Mouse (Mus musculus): ENCODE measurements around the gene Socs2. TPM values are rescaled to one million over a fixed set of nuclear protein-coding genes. Genes with fewer than 3 reads are reported as not detected.
A peak's percentile ranks its signal among the peaks of the same experiment; 100 is the strongest.

Gene Socs2
- polyA plus RNA-seq, 1 experiment from 2014 or later = 124 TPM

DNA sequence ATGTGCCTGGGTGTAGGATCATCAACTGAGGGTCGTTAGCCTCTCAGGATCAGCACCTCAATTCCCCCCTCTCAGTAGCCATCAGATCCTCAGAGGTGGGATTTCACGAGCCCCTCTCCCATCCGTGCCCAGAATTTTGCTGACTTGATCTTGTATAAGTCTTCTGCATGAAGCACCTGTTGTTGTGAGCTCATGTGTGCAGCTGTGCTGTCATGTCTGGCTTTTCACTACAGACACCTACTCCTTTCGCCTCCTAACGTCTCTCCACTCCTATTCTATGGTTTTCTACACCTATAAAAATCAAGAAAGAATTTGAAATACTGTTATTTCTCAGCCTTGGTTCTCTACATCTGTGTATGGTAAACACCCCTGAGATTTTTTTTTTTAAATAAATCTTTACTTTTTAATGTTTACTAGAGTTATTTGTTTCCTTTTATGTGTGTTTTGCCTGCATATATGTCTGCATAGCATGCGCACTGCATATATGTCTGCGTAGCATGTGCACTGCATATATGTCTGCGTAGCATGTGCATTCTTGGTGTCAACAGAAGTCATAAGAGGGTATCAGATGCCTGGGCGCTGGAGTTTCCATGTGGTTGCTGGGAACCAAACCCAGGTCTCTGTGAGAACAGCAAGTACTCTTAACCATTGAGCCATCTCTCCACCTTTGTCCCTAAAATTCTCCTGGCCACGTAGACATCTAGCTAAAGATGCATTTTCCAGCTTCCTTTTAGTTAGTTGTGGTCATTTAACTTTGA is 74.0 kb downstream of the Socs2 start:
- Histone ChIP-seq H3K9me3 (replicated peaks; ENCODE audit: low read length) (no peaks in the 10 kb centered on the region), H3K4me1 (replicated peaks; ENCODE audit: insufficient read depth, low read length) (no peaks in the 10 kb centered on the region), H3K27me3 (ENCODE audit: insufficient read depth, low read length) (no peaks in the 10 kb centered on the region), H3K36me3 (ENCODE audit: insufficient read depth, low read length) (no peaks in the 10 kb centered on the region), H3K4me3 (replicated peaks; ENCODE audit: low read depth, low read length) (no peak overlapping the region), H3K27ac (no peak overlapping the region), H3K9ac (ENCODE audit: low read depth, low read length) (no peak overlapping the region), H3K4me2 (ENCODE audit: low read length) (no peak overlapping the region)
- DNase-seq (ENCODE audit: low spot score) = no peak
- no peak for ATAC-seq (replicated peaks; ENCODE audit: low FRiP score, low read depth)
- no peak for TF ChIP-seq CTCF (IDR thresholded peaks at IDR 0.05; ENCODE audit: low read depth)
- 80% methylated on average over 10 of the region's 10 CpGs for WGBS

DNA sequence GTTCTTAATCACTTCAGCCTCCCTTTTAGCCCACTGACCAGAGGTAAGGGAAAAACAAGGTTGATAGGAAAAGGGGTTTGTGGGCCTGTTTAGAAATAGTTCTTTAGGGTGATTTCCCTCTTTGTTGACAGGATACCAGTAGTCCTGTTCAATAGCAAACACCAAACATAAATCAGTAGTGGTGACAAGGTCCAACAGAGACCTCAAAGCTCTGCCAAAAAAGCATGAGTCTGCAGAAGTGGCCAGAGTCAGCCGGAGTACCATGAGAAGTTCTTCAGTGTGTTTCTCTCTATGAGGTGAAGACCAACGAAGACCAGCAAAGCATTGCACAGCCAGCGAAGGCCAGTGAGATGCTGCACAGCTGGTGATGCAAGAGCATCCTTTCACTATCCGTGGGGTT is 76.3 kb downstream of the Socs2 start:
- Histone ChIP-seq H3K4me3 (replicated peaks; ENCODE audit: low read depth, low read length) (no peak overlapping the region), H3K9ac (ENCODE audit: low read depth, low read length) (no peak overlapping the region), H3K27me3 (ENCODE audit: insufficient read depth, low read length) (no peaks in the 10 kb centered on the region), H3K9me3 (replicated peaks; ENCODE audit: low read length) (no peaks in the 10 kb centered on the region), H3K4me2 (ENCODE audit: low read length) (no peak overlapping the region), H3K36me3 (ENCODE audit: insufficient read depth, low read length) (no peaks in the 10 kb centered on the region), H3K27ac (no peak overlapping the region), H3K4me1 (replicated peaks; ENCODE audit: insufficient read depth, low read length) (peaks cover 4% of the 10 kb centered on the region; the same call in 1 of the 2 replicates)
- 91% methylated on average over 4 of the region's 4 CpGs for WGBS
- ATAC-seq (replicated peaks; ENCODE audit: low FRiP score, low read depth) (no peak), DNase-seq (ENCODE audit: low spot score) (no peak)
- TF ChIP-seq CTCF (IDR thresholded peaks at IDR 0.05; ENCODE audit: low read depth) = no peak

DNA sequence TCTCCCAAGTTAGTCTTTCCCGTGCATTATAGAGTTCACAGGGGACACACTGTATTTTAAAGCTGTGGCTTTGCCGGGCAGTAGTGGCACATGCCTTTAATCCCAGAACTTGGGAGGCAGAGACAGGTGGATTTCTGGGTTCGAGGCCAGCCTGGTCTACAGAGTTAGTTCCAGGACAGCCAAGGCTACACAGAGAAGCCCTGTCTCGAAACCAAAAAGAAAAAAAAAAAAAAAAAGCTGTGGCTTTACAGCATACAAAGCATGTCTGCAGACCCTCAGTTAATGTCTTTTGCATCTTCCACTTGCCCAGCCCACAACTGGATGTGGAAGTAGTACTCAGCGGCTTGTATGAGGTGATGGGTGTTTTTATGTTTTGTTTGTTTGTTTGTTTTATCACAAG is 79.4 kb downstream of the Socs2 start:
- WGBS = 71% methylated on average over 5 of the region's 5 CpGs
- H3K9ac ChIP-seq (ENCODE audit: low read depth, low read length) = no peak overlapping the region
- no peaks in the 10 kb centered on the region for H3K36me3 ChIP-seq (ENCODE audit: insufficient read depth, low read length)
- H3K4me2 ChIP-seq (ENCODE audit: low read length) = no peak overlapping the region
- no peaks in the 10 kb centered on the region for H3K9me3 ChIP-seq (replicated peaks; ENCODE audit: low read length)
- H3K27ac ChIP-seq = no peak overlapping the region
- H3K27me3 ChIP-seq (ENCODE audit: insufficient read depth, low read length) = no peaks in the 10 kb centered on the region; the same call in 1 of the 2 replicates
- DNase-seq (ENCODE audit: low spot score) (no peak), ATAC-seq (replicated peaks; ENCODE audit: low FRiP score, low read depth) (no peak)
- no peak for TF ChIP-seq CTCF (IDR thresholded peaks at IDR 0.05; ENCODE audit: low read depth)
- H3K4me1 ChIP-seq (replicated peaks; ENCODE audit: insufficient read depth, low read length) = peaks cover 4% of the 10 kb centered on the region; the same call in 1 of the 2 replicates
- no peak overlapping the region for H3K4me3 ChIP-seq (replicated peaks; ENCODE audit: low read depth, low read length)

DNA sequence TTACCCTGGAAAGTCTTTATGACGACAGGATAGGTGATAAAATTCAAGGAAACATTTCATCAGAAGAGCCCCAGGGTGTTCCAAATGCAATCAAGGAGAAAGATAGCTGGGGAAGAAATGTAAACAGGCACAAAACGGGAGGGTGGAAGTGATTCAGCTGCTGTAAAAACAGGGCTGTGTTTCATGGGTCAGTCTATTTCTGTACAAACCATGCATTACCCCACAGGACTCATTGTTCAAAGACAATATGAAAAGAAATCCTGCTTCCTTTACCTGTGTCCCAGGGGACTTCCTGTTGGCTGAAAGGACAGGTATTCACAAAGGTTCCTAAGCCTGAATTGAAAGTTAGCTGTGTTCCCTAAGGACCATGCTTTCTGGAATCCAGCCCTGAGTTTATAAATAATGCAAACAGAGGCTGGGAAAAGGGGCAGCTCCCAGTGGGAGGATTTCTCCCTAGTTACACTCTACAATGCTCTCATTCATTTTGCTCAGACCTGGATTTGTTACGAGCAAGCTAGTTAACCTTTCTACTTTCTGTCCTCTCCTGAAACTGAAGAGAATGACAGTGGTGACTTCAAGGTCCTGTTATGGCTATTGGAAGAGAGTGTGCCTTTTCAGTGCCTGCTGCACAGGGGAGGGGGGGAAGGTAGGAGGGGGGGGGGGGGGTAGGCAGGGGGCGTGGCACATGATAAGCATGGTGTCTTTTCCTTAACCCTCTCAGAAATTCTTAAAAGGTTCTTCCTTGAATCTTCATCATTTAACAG is 80.0 kb downstream of the Socs2 start:
- ATAC-seq (replicated peaks; ENCODE audit: low FRiP score, low read depth) = no peak
- H3K9ac ChIP-seq (ENCODE audit: low read depth, low read length) = no peak overlapping the region
- H3K27me3 ChIP-seq (ENCODE audit: insufficient read depth, low read length) = no peaks in the 10 kb centered on the region; the same call in 1 of the 2 replicates
- WGBS = 17% methylated on average over 4 of the region's 4 CpGs
- 0 out of 2 replicates have a peak overlapping the region, but pooled peaks have one; percentile 1 for H3K27ac ChIP-seq
- H3K4me1 ChIP-seq (replicated peaks; ENCODE audit: insufficient read depth, low read length) = peaks cover 4% of the 10 kb centered on the region; the same call in 1 of the 2 replicates
- H3K9me3 ChIP-seq (replicated peaks; ENCODE audit: low read length) = no peaks in the 10 kb centered on the region
- no peaks in the 10 kb centered on the region for H3K36me3 ChIP-seq (ENCODE audit: insufficient read depth, low read length)
- peak; percentile 51 for DNase-seq (ENCODE audit: low spot score)
- H3K4me3 ChIP-seq (replicated peaks; ENCODE audit: low read depth, low read length) = no peak overlapping the region
- no peak for TF ChIP-seq CTCF (IDR thresholded peaks at IDR 0.05; ENCODE audit: low read depth)
- no peak overlapping the region for H3K4me2 ChIP-seq (ENCODE audit: low read length)

Other genes with a start within 250 kb of the Socs2 start
- gene Cradd, start 93.0 kb downstream of the Socs2 start, polyA plus RNA-seq (2015; fragmentation: Nextera tagmentation; extraction: Ambion mirVana) = 10.3 and 10.5 TPM in 2 replicates
- 427 and 432 TPM in 2 replicates for gene Mrpl42, start 84.8 kb upstream of the Socs2 start, polyA plus RNA-seq (2015; fragmentation: Nextera tagmentation; extraction: Ambion mirVana)
- gene Ube2n, start 98.0 kb upstream of the Socs2 start, polyA plus RNA-seq (2015; fragmentation: Nextera tagmentation; extraction: Ambion mirVana) = 277 and 296 TPM in 2 replicates
- gene Nudt4, start 147.0 kb upstream of the Socs2 start, polyA plus RNA-seq (2015; fragmentation: Nextera tagmentation; extraction: Ambion mirVana) = 215 and 232 TPM in 2 replicates

All from kidney, postnatal 0 days (tissue).